Mouse (Mus musculus): ENCODE results near the gene Mocs3. TPM values are rescaled to one million over a fixed set of nuclear protein-coding genes. Genes with fewer than 3 reads are reported as not detected.

The Mocs3 gene
- polyA plus RNA-seq, 1 experiment from 2014 or later, result 7.6 TPM

DNA sequence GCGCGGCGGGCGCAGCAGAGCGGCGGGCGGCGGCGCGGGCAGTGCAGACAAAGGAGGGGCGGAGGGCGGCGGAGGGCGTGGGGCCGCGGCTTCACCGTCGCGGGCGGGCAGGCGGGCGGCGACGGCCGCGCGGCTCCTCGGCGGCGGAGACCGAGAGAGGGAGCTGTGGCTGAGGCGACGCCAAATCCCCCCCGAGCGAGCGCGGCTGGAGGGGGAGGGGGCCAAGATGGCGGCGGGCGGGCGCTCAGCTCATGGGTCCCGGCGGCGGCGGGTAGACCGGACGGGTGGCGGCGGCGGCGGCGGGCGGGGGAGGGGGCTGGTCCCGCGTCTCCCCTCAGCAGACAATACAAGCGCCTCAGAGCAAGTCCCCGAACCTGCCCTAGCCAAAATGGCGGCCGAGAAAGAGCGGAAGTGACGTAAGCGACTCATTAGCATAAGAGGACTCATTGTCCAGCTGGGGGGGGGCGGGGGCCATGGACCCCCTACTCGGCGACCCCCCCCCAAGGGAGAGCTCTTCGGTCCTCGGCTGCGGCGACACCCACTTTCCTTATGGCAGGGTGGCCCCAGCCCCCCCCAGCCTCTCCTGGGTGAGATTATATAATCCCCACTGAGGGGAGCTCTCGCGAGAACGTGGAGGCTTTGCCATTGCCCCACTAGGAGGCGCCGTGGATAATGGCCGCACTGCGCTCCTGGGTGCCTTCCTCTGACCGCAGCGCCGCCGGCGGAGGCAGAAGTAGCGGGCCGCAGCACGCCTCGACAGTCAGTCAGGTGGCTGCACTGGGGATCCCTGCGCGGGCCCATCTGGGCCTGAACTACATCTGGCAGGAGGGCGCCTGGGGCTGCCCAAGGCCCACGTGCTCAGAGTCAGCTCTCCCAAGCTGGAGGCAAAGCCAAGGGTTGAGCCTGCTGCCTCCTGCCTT lies 23.4 kb upstream of the Mocs3 start, which contains the start of gene Adnp:
Gene Adnp (minus strand): TSS at position 388 of the 920 bp plus-strand sequence.
- Histone ChIP-seq H3K36me3 (peaks cover 60% of the 10 kb centered on the region), H3K9ac (peak within 1 kb of the TSS; percentile 100), H3K4me3 (peak within 1 kb of the TSS; percentile 100), H3K4me2 (peak within 1 kb of the TSS; percentile 74), H3K27me3 (no peaks in the 10 kb centered on the region), H3K9me3 (no peaks in the 10 kb centered on the region), H3K4me1 (peaks cover 26% of the 10 kb centered on the region), H3K27ac (peak within 1 kb of the TSS; percentile 99)
- peak; percentile 87 for ATAC-seq (ENCODE audit: insufficient number of reproducible peaks, insufficient read depth, low FRiP score, low TSS enrichment, low read depth)
- 1% methylated on average over 57 of the region's 89 CpGs for WGBS

DNA sequence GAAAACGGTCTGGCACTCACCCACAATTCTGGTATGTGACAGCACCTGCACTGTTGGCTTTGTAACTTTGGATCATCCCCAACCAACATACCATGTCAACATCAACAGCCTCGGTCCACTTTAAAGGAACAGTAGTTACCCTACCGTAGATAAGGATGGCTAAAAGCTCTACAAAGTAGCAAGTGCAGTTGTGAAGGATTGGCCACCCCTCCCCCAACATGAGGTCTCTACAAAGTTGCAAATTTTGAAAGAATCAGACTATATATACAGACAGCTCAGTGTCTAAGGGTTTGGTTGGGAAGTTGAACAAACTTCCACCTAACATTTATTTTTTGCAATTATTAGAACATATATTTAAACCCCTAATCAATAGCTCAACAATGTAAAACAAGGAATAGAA lies 22.5 kb upstream of the Mocs3 start:
- no peaks in the 10 kb centered on the region for H3K9me3 ChIP-seq
- no peak for ATAC-seq (ENCODE audit: insufficient number of reproducible peaks, insufficient read depth, low FRiP score, low TSS enrichment, low read depth)
- H3K4me1 ChIP-seq, result peaks cover 22% of the 10 kb centered on the region
- peaks cover 62% of the 10 kb centered on the region for H3K36me3 ChIP-seq
- H3K4me2 ChIP-seq, result peak overlapping the region; percentile 74
- no peak overlapping the region for H3K4me3 ChIP-seq
- 96% methylated on average over 3 of the region's 3 CpGs for WGBS
- peak overlapping the region; percentile 99 for H3K27ac ChIP-seq
- H3K9ac ChIP-seq, result peak overlapping the region; percentile 100; the same call in 1 of the 2 replicates
- H3K27me3 ChIP-seq, result no peaks in the 10 kb centered on the region

DNA sequence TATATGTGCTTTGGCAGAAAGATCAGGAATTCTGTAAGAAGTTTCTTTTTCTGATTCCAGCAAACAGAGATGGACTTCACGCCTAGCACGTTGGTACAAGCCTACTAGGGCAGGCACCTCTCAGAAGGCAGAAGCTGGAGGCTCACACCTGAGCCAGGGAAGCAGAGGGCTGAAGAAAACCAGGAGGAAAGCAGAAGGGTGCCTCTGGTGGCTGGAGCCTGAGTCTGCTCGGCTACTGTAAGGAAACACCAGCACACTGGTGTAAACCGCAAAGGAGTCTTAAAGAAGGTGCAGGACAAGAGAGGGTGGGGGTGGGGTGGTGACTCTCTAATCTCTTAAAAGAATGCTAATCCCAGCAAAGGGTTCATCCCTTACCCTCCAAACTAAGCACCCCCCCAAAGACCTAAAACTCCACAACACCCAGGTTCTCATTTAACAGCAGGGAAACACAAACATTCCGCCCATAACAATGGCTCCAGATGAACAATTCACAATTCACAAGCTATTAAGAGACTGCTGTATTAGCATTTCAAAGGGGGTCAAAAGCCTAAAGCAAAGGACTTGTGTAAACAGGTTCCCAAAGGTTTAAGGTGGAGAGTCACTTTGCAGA lies 16.5 kb upstream of the Mocs3 start:
- Histone ChIP-seq H3K36me3 (peaks cover 92% of the 10 kb centered on the region), H3K27me3 (no peaks in the 10 kb centered on the region), H3K4me3 (no peak overlapping the region), H3K4me2 (no peak overlapping the region), H3K4me1 (no peaks in the 10 kb centered on the region), H3K9ac (no peak overlapping the region), H3K9me3 (no peaks in the 10 kb centered on the region), H3K27ac (no peak overlapping the region)
- 53% methylated on average over 5 of the region's 5 CpGs for WGBS
- ATAC-seq (ENCODE audit: insufficient number of reproducible peaks, insufficient read depth, low FRiP score, low TSS enrichment, low read depth), result no peak

DNA sequence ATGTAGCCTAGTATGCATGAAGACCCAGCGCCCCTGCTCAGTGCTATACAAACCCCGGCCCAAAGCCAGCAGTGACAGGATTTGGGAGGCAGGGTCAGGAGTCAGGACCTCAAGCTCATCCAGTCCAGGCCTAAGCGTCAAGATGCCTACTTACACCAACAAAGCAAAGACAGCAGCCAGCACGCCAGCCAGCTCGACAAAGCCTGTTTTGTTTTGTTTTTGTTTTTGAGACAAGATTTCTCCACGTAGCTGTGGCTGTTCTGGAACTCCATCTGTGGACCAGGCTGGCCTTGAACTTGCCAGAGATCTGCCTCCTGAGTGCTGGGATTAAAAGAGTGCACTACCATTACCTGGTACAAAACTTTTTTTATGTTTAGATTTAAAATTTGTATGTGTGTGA lies 7.1 kb upstream of the Mocs3 start:
- peaks cover 77% of the 10 kb centered on the region for H3K36me3 ChIP-seq
- no peaks in the 10 kb centered on the region for H3K27me3 ChIP-seq
- H3K9me3 ChIP-seq, result no peaks in the 10 kb centered on the region
- peaks cover 5% of the 10 kb centered on the region for H3K4me1 ChIP-seq
- H3K9ac ChIP-seq, result no peak overlapping the region
- H3K4me2 ChIP-seq, result no peak overlapping the region
- no peak overlapping the region for H3K4me3 ChIP-seq
- WGBS, result 78% methylated on average over 6 of the region's 6 CpGs
- ATAC-seq (ENCODE audit: insufficient number of reproducible peaks, insufficient read depth, low FRiP score, low TSS enrichment, low read depth), result no peak
- no peak overlapping the region for H3K27ac ChIP-seq

DNA sequence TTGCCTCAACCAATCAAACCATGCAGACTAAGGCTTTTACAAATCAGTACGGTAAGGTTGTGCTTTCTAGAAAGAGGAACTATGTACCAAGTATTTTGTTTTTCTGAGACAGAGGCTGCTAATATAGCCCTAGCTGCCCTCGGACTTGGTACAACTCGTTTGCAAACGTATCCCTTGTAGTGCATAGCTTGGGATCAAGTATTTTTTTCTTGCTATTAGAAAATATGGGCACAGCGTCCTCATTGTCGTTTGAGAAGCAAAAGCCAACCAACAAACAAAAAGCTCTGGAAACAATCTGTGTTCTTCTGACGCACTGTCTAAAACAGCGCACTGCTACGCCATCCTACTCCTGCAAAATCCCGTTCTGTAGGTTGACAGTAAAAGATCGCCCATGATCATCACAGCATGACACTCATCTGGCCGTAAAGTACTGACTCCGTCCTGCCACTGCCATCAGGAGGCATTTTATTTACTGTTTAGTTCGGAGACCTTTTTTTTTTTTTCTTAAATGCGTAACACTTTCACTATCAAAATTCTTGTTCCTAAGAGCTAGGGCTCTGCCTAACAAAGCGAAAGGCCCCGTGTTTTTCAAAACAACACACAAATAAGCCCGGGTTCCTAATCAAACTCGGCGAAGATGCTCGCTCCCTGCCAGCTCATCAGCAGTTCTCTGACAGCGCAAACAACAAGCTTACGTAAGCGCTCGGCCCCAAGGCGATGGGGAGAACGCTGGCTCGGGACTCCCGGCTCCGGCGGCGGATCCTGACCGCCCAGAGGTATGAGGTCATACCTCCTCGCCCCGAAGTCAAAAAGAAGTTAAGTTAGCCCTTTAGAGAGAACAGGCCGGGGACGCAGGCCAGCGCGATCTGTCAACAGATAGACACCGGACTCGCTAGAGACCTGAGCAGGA lies 1.1 kb upstream of the Mocs3 start:
- ATAC-seq (ENCODE audit: insufficient number of reproducible peaks, insufficient read depth, low FRiP score, low TSS enrichment, low read depth), result no peak
- H3K27ac ChIP-seq, result peak overlapping the region; percentile 88; the same call in 1 of the 2 replicates

DNA sequence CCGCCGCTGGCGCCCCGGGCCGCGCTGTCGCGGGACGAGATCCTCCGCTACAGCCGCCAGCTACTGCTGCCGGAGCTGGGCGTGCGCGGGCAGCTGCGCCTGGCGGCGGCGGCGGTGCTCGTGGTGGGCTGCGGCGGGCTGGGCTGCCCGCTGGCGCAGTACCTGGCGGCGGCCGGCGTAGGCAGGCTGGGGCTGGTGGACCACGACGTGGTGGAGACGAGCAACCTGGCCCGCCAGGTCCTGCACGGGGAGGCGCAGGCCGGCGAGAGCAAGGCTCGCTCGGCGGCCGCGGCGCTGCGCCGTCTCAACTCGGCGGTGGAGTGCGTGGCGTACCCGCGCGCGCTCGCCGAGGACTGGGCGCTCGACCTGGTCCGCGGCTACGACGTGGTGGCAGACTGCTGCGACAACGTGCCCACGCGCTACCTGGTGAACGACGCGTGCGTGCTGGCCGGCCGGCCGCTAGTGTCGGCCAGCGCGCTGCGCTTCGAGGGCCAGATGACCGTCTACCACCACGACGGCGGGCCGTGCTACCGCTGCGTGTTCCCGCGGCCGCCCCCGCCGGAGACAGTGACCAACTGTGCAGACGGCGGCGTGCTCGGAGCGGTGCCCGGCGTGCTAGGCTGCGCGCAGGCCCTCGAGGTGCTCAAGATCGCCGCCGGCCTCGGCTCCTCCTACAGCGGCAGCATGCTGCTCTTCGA lies 500 bp downstream of the Mocs3 start:
- Histone ChIP-seq H3K27ac (peak overlapping the region; percentile 88), H3K4me3 (peak overlapping the region; percentile 100), H3K9me3 (no peaks in the 10 kb centered on the region), H3K9ac (peak overlapping the region; percentile 96), H3K4me2 (peak overlapping the region; percentile 100), H3K27me3 (no peaks in the 10 kb centered on the region), H3K4me1 (peaks cover 32% of the 10 kb centered on the region), H3K36me3 (peaks cover 24% of the 10 kb centered on the region)
- 4% methylated on average over 91 of the region's 105 CpGs for WGBS
- peak; percentile 5; the same call in 1 of the 2 replicates for ATAC-seq (ENCODE audit: insufficient number of reproducible peaks, insufficient read depth, low FRiP score, low TSS enrichment, low read depth)

More for the DNA sequence above, 1.1 kb upstream of the Mocs3 start:
- Histone ChIP-seq H3K36me3 (peaks cover 37% of the 10 kb centered on the region), H3K9me3 (no peaks in the 10 kb centered on the region), H3K4me3 (peak overlapping the region; percentile 100), H3K27me3 (no peaks in the 10 kb centered on the region), H3K4me2 (peak overlapping the region; percentile 100), H3K9ac (peak overlapping the region; percentile 96), H3K4me1 (peaks cover 32% of the 10 kb centered on the region)
- WGBS, result 20% methylated on average over 41 of the region's 41 CpGs

DNA sequence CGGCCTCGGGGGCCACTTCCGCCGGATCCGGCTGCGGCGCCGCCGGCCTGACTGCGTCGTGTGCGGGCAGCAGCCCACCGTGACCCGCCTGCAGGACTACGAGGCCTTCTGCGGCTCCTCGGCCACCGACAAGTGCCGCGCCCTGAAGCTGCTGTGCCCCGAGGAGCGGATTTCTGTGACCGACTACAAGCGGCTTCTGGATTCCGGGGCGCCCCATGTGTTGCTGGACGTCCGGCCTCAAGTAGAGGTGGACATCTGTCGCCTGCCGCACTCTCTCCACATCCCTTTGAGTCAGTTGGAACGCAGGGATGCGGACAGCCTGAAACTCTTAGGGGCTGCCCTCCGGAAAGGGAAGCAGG lies 1.0 kb downstream of the Mocs3 start:
- no peak for ATAC-seq (ENCODE audit: insufficient number of reproducible peaks, insufficient read depth, low FRiP score, low TSS enrichment, low read depth)
- Histone ChIP-seq H3K27ac (no peak overlapping the region), H3K36me3 (peaks cover 19% of the 10 kb centered on the region), H3K4me3 (peak overlapping the region; percentile 100), H3K4me2 (peak overlapping the region; percentile 100), H3K27me3 (no peaks in the 10 kb centered on the region), H3K9me3 (no peaks in the 10 kb centered on the region), H3K9ac (peak overlapping the region; percentile 96), H3K4me1 (peaks cover 32% of the 10 kb centered on the region)
- WGBS, result 63% methylated on average over 33 of the region's 33 CpGs

DNA sequence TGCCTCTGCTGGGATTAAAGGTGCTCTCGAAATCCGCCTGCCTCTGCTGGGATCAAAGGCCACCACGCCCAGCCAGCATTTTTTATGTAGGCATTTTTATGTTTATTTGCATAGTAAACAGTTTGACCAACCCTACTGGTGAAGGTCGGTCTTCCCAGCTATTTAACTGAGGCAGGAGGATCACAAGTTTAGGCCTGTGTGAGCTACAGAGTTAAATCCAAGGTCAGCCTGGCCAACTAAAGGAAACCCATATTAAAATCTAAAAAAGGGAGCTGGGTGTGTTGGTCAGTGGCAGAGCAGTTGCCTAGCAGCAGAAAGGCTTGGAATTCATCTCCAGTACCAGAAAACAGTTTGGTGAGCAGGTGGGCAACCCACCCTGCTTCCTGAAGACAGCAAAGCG lies 2.9 kb downstream of the Mocs3 start:
- no peak overlapping the region for H3K27ac ChIP-seq
- H3K4me2 ChIP-seq, result no peak overlapping the region
- peaks cover 27% of the 10 kb centered on the region for H3K4me1 ChIP-seq
- H3K4me3 ChIP-seq, result no peak overlapping the region
- H3K9ac ChIP-seq, result no peak overlapping the region
- H3K27me3 ChIP-seq, result no peaks in the 10 kb centered on the region
- peaks cover 15% of the 10 kb centered on the region for H3K36me3 ChIP-seq
- ATAC-seq (ENCODE audit: insufficient number of reproducible peaks, insufficient read depth, low FRiP score, low TSS enrichment, low read depth), result no peak
- no peaks in the 10 kb centered on the region for H3K9me3 ChIP-seq
- WGBS, result 93% methylated on average over 5 of the region's 5 CpGs

DNA sequence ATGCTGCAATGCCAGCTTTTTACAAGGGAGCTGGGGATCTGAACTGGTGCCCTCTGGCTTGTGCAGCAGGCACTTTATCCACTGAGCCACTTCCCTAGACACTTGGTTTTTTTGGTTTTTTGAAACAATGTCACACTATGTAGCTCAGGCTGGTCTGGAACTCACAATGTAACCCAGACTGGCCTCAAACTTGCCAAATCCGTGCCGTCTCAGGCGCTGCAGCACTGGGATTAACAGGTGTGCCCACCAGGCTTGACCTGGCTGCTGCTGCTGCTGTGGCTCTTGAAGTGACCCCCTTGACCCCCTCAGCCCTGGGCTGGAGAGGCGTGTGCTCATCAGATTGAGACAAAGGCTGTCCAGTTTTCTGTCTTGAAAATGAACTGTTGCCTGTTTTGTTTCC lies 7.9 kb downstream of the Mocs3 start:
- Histone ChIP-seq H3K27ac (no peak overlapping the region), H3K9ac (no peak overlapping the region), H3K36me3 (peaks cover 13% of the 10 kb centered on the region), H3K4me3 (no peak overlapping the region), H3K4me1 (no peaks in the 10 kb centered on the region), H3K27me3 (no peaks in the 10 kb centered on the region), H3K4me2 (no peak overlapping the region), H3K9me3 (no peaks in the 10 kb centered on the region)
- ATAC-seq (ENCODE audit: insufficient number of reproducible peaks, insufficient read depth, low FRiP score, low TSS enrichment, low read depth), result no peak
- 87% methylated on average over 4 of the region's 4 CpGs for WGBS

DNA sequence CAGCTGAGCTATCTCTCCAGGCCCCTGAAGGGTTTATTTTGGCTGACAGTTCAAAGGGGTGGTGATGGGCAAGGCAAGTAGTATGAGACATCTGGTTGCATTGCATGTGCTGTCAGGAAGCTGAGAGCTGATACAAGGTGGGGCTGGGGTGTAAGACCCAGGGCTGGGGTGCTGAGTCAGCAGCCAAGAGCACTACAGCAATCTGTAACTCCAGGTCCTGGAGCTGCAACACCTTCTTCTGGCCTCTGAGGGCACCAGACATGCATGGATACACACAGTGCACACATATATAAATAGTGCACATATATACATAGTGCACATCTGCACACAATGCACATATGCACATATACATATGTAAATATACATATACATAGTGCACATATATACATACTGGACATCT lies 12.4 kb downstream of the Mocs3 start:
- Histone ChIP-seq H3K4me1 (no peaks in the 10 kb centered on the region; the same call in 1 of the 2 replicates), H3K4me2 (no peak overlapping the region), H3K9me3 (no peaks in the 10 kb centered on the region), H3K4me3 (no peak overlapping the region), H3K27me3 (no peaks in the 10 kb centered on the region; the same call in 1 of the 2 replicates), H3K27ac (no peak overlapping the region), H3K36me3 (no peaks in the 10 kb centered on the region), H3K9ac (no peak overlapping the region)
- ATAC-seq (ENCODE audit: insufficient number of reproducible peaks, insufficient read depth, low FRiP score, low TSS enrichment, low read depth), result peak; percentile 23; the same call in 1 of the 2 replicates

DNA sequence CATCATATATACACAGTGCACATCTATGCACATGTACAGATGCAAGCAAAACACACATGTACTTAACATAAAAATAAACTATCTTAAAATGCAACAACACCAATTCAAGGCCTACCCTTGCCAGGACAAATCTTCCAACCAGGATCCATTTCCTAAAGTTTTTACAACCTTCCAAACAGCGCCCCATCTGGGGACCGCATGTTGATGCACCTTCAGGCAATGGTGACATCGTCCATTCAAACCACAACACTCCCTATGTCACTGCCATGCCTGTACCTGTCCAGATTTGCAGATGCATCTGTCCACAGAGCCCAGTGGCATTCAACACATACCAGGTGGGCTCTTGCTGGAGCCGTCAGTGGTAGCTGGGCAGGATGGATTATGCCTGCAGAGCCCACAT lies 12.9 kb downstream of the Mocs3 start:
- Histone ChIP-seq H3K4me1 (no peaks in the 10 kb centered on the region; the same call in 1 of the 2 replicates), H3K4me2 (no peak overlapping the region), H3K36me3 (no peaks in the 10 kb centered on the region), H3K9me3 (no peaks in the 10 kb centered on the region), H3K27me3 (no peaks in the 10 kb centered on the region; the same call in 1 of the 2 replicates), H3K9ac (no peak overlapping the region), H3K27ac (no peak overlapping the region), H3K4me3 (no peak overlapping the region)
- WGBS, result 65% methylated on average over 4 of the region's 4 CpGs
- no peak for ATAC-seq (ENCODE audit: insufficient number of reproducible peaks, insufficient read depth, low FRiP score, low TSS enrichment, low read depth)
